Mouse (Mus musculus): ENCODE measurements at regions not wholly inside any gene's neighbourhood (a gene's known extent, or its start where the extent isn't known, plus 50 kb on each side); places are given as distances from the start of the nearest gene placed in this dataset.

- H3K36me3 ChIP-seq (ENCODE audit: control insufficient read depth, insufficient read depth, low read length), result no peaks in the 10 kb centered on the region
- H3K4me2 ChIP-seq (ENCODE audit: low read depth), result no peak overlapping the region
- no peaks in the 10 kb centered on the region for H3K9me3 ChIP-seq (ENCODE audit: control insufficient read depth, low read length)
- H3K4me1 ChIP-seq (ENCODE audit: control insufficient read depth, insufficient read depth, low read length), result no peaks in the 10 kb centered on the region
- no peak overlapping the region for H3K4me3 ChIP-seq (ENCODE audit: low read depth, low read length)
- WGBS, result 83% methylated on average over 6 of the region's 6 CpGs
- DNase-seq (ENCODE audit: low spot score) (no peak), ATAC-seq (ENCODE audit: insufficient read depth, low FRiP score, low TSS enrichment) (no peak)
- no peaks in the 10 kb centered on the region for H3K27me3 ChIP-seq (ENCODE audit: control insufficient read depth, insufficient read depth, low read length)
- H3K9ac ChIP-seq (ENCODE audit: low read length), result no peak overlapping the region
- no peak overlapping the region for H3K27ac ChIP-seq (ENCODE audit: low read depth, low read length)
Observed at GRCm38 (mm10) chr11:38618707-38619106, 1382.9 kb upstream of the Tenm2 start.

DNA sequence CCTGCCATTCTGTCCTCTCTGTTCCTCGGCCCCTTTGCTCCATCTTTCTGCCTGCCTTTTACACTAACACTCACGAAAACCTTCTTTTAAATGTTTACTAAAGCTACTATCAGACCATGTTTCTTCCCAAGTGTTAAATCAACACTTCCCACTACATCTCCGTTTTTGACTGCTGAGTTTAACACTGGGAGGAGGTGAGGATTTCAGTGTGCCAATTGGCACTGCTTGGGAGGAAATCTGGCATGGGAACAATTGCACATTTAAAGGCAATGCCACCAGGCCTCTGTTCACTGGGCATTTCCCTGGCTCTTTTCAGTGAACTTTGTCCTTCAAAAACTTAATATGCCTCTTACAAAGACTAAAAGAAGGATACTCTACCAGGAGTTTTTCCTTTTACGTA is 1365.2 kb upstream of the Tenm2 start:
- DNase-seq (ENCODE audit: low spot score) (no peak), ATAC-seq (ENCODE audit: insufficient read depth, low FRiP score, low TSS enrichment) (no peak)
- Histone ChIP-seq H3K27ac (ENCODE audit: low read depth, low read length) (no peak overlapping the region), H3K9me3 (ENCODE audit: control insufficient read depth, low read length) (no peaks in the 10 kb centered on the region), H3K4me3 (ENCODE audit: low read depth, low read length) (no peak overlapping the region), H3K36me3 (ENCODE audit: control insufficient read depth, insufficient read depth, low read length) (no peaks in the 10 kb centered on the region), H3K27me3 (ENCODE audit: control insufficient read depth, insufficient read depth, low read length) (no peaks in the 10 kb centered on the region), H3K4me2 (ENCODE audit: low read depth) (no peak overlapping the region), H3K4me1 (ENCODE audit: control insufficient read depth, insufficient read depth, low read length) (no peaks in the 10 kb centered on the region), H3K9ac (ENCODE audit: low read length) (no peak overlapping the region)
- 65% methylated on average over 4 of the region's 4 CpGs for WGBS

DNA sequence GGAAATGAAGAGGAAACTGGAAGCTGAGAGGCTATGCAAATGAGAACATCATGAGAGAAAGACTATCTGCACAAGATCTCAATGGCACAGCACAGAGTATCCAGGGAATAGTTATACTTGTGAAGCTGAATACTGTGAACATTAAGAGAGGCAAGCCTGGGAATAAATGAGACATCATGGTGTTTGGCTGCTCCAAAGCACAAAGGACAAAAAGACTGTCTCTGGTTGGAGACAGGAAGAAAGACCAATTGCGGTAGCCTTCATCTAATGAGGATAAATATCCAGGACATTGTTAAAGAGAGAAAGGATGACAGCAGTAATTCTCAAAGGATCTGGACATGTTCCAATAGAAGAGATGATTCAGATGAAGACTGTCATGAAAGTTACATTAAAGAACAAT is 1332.8 kb upstream of the Tenm2 start:
- 89% methylated on average over 1 of the region's 1 CpGs for WGBS

GRCm38 (mm10) chr11:38543893-38544292 is 1308.1 kb upstream of the Tenm2 start:
- no peak overlapping the region for H3K9ac ChIP-seq (ENCODE audit: low read length)
- WGBS, result 9% methylated on average over 8 of the region's 8 CpGs
- H3K4me3 ChIP-seq (ENCODE audit: low read depth, low read length), result no peak overlapping the region
- H3K27ac ChIP-seq (ENCODE audit: low read depth, low read length), result no peak overlapping the region
- no peak overlapping the region for H3K4me2 ChIP-seq (ENCODE audit: low read depth)
- no peaks in the 10 kb centered on the region for H3K9me3 ChIP-seq (ENCODE audit: control insufficient read depth, low read length)
- no peaks in the 10 kb centered on the region for H3K27me3 ChIP-seq (ENCODE audit: control insufficient read depth, insufficient read depth, low read length)
- H3K36me3 ChIP-seq (ENCODE audit: control insufficient read depth, insufficient read depth, low read length), result no peaks in the 10 kb centered on the region
- DNase-seq (ENCODE audit: low spot score) (peak; percentile 13), ATAC-seq (ENCODE audit: insufficient read depth, low FRiP score, low TSS enrichment) (peak; percentile 35; the same call in 1 of the 2 replicates)
- no peaks in the 10 kb centered on the region for H3K4me1 ChIP-seq (ENCODE audit: control insufficient read depth, insufficient read depth, low read length)

More for the DNA sequence above, 1332.8 kb upstream of the Tenm2 start:
- no peaks in the 10 kb centered on the region for H3K4me1 ChIP-seq (ENCODE audit: control insufficient read depth, insufficient read depth, low read length)
- no peak for ATAC-seq (ENCODE audit: insufficient read depth, low FRiP score, low TSS enrichment)
- H3K27ac ChIP-seq (ENCODE audit: low read depth, low read length), result no peak overlapping the region
- no peaks in the 10 kb centered on the region for H3K27me3 ChIP-seq (ENCODE audit: control insufficient read depth, insufficient read depth, low read length)
- DNase-seq (ENCODE audit: low spot score), result no peak
- no peak overlapping the region for H3K4me2 ChIP-seq (ENCODE audit: low read depth)
- no peaks in the 10 kb centered on the region for H3K36me3 ChIP-seq (ENCODE audit: control insufficient read depth, insufficient read depth, low read length)
- no peaks in the 10 kb centered on the region for H3K9me3 ChIP-seq (ENCODE audit: control insufficient read depth, low read length)
- H3K4me3 ChIP-seq (ENCODE audit: low read depth, low read length), result no peak overlapping the region
- H3K9ac ChIP-seq (ENCODE audit: low read length), result no peak overlapping the region

DNA sequence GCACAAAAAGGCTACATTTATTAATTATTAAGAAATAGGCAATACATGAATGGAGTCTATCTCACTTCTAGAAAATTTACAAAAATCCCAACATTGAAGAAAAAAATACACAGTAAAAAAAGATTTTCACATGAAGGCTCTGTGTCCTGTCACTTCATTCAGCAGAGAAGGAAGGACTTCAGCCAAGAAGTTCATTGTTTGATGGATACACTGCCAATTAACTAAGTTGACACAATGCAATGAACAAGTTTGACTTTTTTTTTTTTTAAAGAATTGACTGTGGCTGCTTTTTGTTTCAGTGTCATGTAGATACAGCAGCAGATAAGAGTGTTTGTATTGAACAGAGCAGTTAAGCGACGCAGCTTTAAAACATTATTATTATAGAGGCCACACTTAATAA is 1304.3 kb upstream of the Tenm2 start:
- H3K9me3 ChIP-seq (ENCODE audit: control insufficient read depth, low read length), result no peaks in the 10 kb centered on the region
- no peak for DNase-seq (ENCODE audit: low spot score)
- H3K9ac ChIP-seq (ENCODE audit: low read length), result no peak overlapping the region
- no peak overlapping the region for H3K27ac ChIP-seq (ENCODE audit: low read depth, low read length)
- no peak overlapping the region for H3K4me2 ChIP-seq (ENCODE audit: low read depth)
- 98% methylated on average over 2 of the region's 2 CpGs for WGBS
- H3K4me1 ChIP-seq (ENCODE audit: control insufficient read depth, insufficient read depth, low read length), result no peaks in the 10 kb centered on the region
- no peak overlapping the region for H3K4me3 ChIP-seq (ENCODE audit: low read depth, low read length)
- no peak for ATAC-seq (ENCODE audit: insufficient read depth, low FRiP score, low TSS enrichment)
- no peaks in the 10 kb centered on the region for H3K36me3 ChIP-seq (ENCODE audit: control insufficient read depth, insufficient read depth, low read length)
- no peaks in the 10 kb centered on the region for H3K27me3 ChIP-seq (ENCODE audit: control insufficient read depth, insufficient read depth, low read length)

DNA sequence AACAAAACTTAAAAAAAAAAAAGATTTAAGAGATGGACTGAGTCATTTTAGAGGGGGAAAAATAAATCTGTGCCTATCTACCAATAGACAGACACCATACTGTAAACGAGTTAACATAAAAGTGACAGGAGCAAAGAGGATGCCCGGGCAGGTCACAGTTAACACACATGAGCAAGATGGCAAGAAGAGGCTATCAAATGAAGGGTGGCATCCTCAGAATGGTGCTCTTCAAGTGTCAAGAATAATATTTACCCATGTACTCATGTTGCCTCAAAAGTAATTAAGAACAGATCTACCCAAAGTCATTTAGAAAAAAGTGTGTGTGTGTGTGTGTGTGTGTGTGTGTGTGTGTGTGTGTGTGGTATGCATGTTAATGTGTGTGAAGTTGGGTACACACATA is 1296.5 kb upstream of the Tenm2 start:
- 84% methylated on average over 2 of the region's 2 CpGs for WGBS
- H3K27me3 ChIP-seq (ENCODE audit: control insufficient read depth, insufficient read depth, low read length), result no peaks in the 10 kb centered on the region
- DNase-seq (ENCODE audit: low spot score) (no peak), ATAC-seq (ENCODE audit: insufficient read depth, low FRiP score, low TSS enrichment) (no peak)
- no peak overlapping the region for H3K4me2 ChIP-seq (ENCODE audit: low read depth)
- H3K4me1 ChIP-seq (ENCODE audit: control insufficient read depth, insufficient read depth, low read length), result no peaks in the 10 kb centered on the region
- H3K9me3 ChIP-seq (ENCODE audit: control insufficient read depth, low read length), result no peaks in the 10 kb centered on the region
- H3K27ac ChIP-seq (ENCODE audit: low read depth, low read length), result no peak overlapping the region
- no peak overlapping the region for H3K9ac ChIP-seq (ENCODE audit: low read length)
- no peak overlapping the region for H3K4me3 ChIP-seq (ENCODE audit: low read depth, low read length)
- H3K36me3 ChIP-seq (ENCODE audit: control insufficient read depth, insufficient read depth, low read length), result no peaks in the 10 kb centered on the region

- Histone ChIP-seq H3K4me3 (ENCODE audit: low read depth, low read length) (no peak overlapping the region), H3K4me2 (ENCODE audit: low read depth) (no peak overlapping the region), H3K9ac (ENCODE audit: low read length) (no peak overlapping the region), H3K4me1 (ENCODE audit: control insufficient read depth, insufficient read depth, low read length) (no peaks in the 10 kb centered on the region), H3K27ac (ENCODE audit: low read depth, low read length) (no peak overlapping the region), H3K9me3 (ENCODE audit: control insufficient read depth, low read length) (no peaks in the 10 kb centered on the region), H3K27me3 (ENCODE audit: control insufficient read depth, insufficient read depth, low read length) (no peaks in the 10 kb centered on the region), H3K36me3 (ENCODE audit: control insufficient read depth, insufficient read depth, low read length) (no peaks in the 10 kb centered on the region)
- WGBS, result 86% methylated on average over 4 of the region's 4 CpGs
- DNase-seq (ENCODE audit: low spot score), result no peak
- ATAC-seq (ENCODE audit: insufficient read depth, low FRiP score, low TSS enrichment), result no peak
Observed at GRCm38 (mm10) chr11:38509676-38510075, 1273.9 kb upstream of the Tenm2 start.

DNA sequence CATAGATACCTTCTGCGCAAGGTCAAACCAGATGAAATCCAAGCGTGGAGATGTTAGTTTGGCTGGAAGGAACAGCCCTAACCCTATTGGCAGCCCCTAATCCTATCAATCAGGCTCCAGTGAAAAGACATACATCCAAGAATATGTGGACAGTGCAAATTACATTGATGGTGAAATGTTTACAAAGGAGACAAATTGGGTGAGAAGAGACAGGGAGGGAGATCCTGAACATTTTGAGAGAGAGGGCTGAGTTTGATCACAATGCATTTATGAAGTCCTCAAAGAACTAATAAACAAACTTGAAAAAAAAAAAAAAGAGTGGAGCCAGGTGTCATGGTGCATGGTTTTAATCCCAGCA is 1228.5 kb upstream of the Tenm2 start:
- H3K4me3 ChIP-seq (ENCODE audit: low read depth, low read length), result no peak overlapping the region
- 90% methylated on average over 2 of the region's 2 CpGs for WGBS
- H3K4me1 ChIP-seq (ENCODE audit: control insufficient read depth, insufficient read depth, low read length), result no peaks in the 10 kb centered on the region
- no peaks in the 10 kb centered on the region for H3K36me3 ChIP-seq (ENCODE audit: control insufficient read depth, insufficient read depth, low read length)
- no peak overlapping the region for H3K27ac ChIP-seq (ENCODE audit: low read depth, low read length)
- H3K9ac ChIP-seq (ENCODE audit: low read length), result no peak overlapping the region
- no peak overlapping the region for H3K4me2 ChIP-seq (ENCODE audit: low read depth)
- H3K27me3 ChIP-seq (ENCODE audit: control insufficient read depth, insufficient read depth, low read length), result no peaks in the 10 kb centered on the region
- no peak for ATAC-seq (ENCODE audit: insufficient read depth, low FRiP score, low TSS enrichment)
- DNase-seq (ENCODE audit: low spot score), result no peak
- no peaks in the 10 kb centered on the region for H3K9me3 ChIP-seq (ENCODE audit: control insufficient read depth, low read length)

GRCm38 (mm10) chr11:38463568-38464238 is 1227.9 kb upstream of the Tenm2 start:
- Histone ChIP-seq H3K9ac (ENCODE audit: low read length) (no peak overlapping the region), H3K36me3 (ENCODE audit: control insufficient read depth, insufficient read depth, low read length) (no peaks in the 10 kb centered on the region), H3K4me2 (ENCODE audit: low read depth) (no peak overlapping the region), H3K4me1 (ENCODE audit: control insufficient read depth, insufficient read depth, low read length) (no peaks in the 10 kb centered on the region), H3K4me3 (ENCODE audit: low read depth, low read length) (no peak overlapping the region), H3K27me3 (ENCODE audit: control insufficient read depth, insufficient read depth, low read length) (no peaks in the 10 kb centered on the region), H3K27ac (ENCODE audit: low read depth, low read length) (no peak overlapping the region), H3K9me3 (ENCODE audit: control insufficient read depth, low read length) (no peaks in the 10 kb centered on the region)
- DNase-seq (ENCODE audit: low spot score) (no peak), ATAC-seq (ENCODE audit: insufficient read depth, low FRiP score, low TSS enrichment) (no peak)
- WGBS, result 86% methylated on average over 4 of the region's 4 CpGs

All from neural tube, embryonic 11.5 days (tissue).